Mouse (Mus musculus) erythroblast, adult 5-6 weeks (primary cell): ENCODE results near the gene Gm28168. TPM values are rescaled to one million over a fixed set of nuclear protein-coding genes. Genes with fewer than 3 reads are reported as not detected.
"Not testable (repeated sequence)": the region's sequence is repeated elsewhere in the genome, so short reads cannot be mapped to it uniquely, and the experiment has no call there.

Source experiments
- ATAC-seq: replicated peaks from 2 replicates; pipeline ENCODE4 v1.8.0; 2016; ENCODE audit warnings: moderate number of reproducible peaks, mild to moderate bottlenecking, moderate TSS enrichment, inconsistent platforms; ENCODE audit not compliant: poor library complexity, low FRiP score, severe bottlenecking
- total RNA-seq, 2 experiments: library from RNA; stranded (forward) in 1 of 2; stranded (reverse) in 1 of 2; fragments of 150-400 nt in 1 of 2; fragments of 200-764, 138-1000 nt in 1 of 2; gene quantifications; 2 replicates each; pipeline versions ENCODE4 v1.2.3 to v1.2.4; 2015 to 2017; ENCODE audit warnings: low replicate concordance in 2 of 2

Gm28168 gene
- total RNA-seq (2015; ENCODE audit: low replicate concordance): not detected in 2 replicates
- not detected in 2 replicates for total RNA-seq (2017; ENCODE audit: low replicate concordance)

- ATAC-seq: not testable (repeated sequence)
These were observed at the start of gene Gm28168 for GRCm38 (mm10) chr1:117927715-117928114. Gene Gm28168 (plus strand): TSS chr1:117928015.

GRCm38 (mm10) chr1:117965639-117966038 lies 37.8 kb downstream of the Gm28168 start, which contains the start of gene Gm7145:
Gene Gm7145 (plus strand): TSS chr1:117965939.
- ATAC-seq: no peak

Other genes starting within 250 kb of the Gm28168 start
- gene Gm28363, start 230.9 kb upstream of the Gm28168 start, total RNA-seq (2015; ENCODE audit: low replicate concordance): not detected in 2 replicates
- gene Gm28363, start 230.9 kb upstream of the Gm28168 start, total RNA-seq (2017; ENCODE audit: low replicate concordance): not detected in 2 replicates
- gene B020011L13Rik, start 146.9 kb upstream of the Gm28168 start, total RNA-seq (2015; ENCODE audit: low replicate concordance): not detected in 2 replicates
- gene B020011L13Rik, start 146.9 kb upstream of the Gm28168 start, total RNA-seq (2017; ENCODE audit: low replicate concordance): not detected in 2 replicates
- not detected in 2 replicates for gene Gm28360, start 97.9 kb upstream of the Gm28168 start, total RNA-seq (2015; ENCODE audit: low replicate concordance)
- gene Gm28360, start 97.9 kb upstream of the Gm28168 start, total RNA-seq (2017; ENCODE audit: low replicate concordance): not detected in 2 replicates
- not detected in 2 replicates for gene Gm7145, start 37.9 kb downstream of the Gm28168 start, total RNA-seq (2015; ENCODE audit: low replicate concordance)
- not detected in 2 replicates for gene Gm7145, start 37.9 kb downstream of the Gm28168 start, total RNA-seq (2017; ENCODE audit: low replicate concordance)
- gene Gm29106, start 248.5 kb downstream of the Gm28168 start, total RNA-seq (2015; ENCODE audit: low replicate concordance): not detected in 2 replicates
- not detected in 2 replicates for gene Gm29106, start 248.5 kb downstream of the Gm28168 start, total RNA-seq (2017; ENCODE audit: low replicate concordance)